Mouse (Mus musculus) intestine, postnatal 0 days (tissue): ENCODE measurements at regions not wholly inside any gene's neighbourhood (a gene's known extent, or its start where the extent isn't known, plus 50 kb on each side); places are given as distances from the start of the nearest gene placed in this dataset.

Source experiments
- ATAC-seq: fragments of 200-750 bp; cut with Nextera tagmentation; 2 replicates; pipeline ENCODE4 v1.8.0; 2017; ENCODE audit warnings: mild to moderate bottlenecking, moderate TSS enrichment, moderate library complexity
- H3K27ac ChIP-seq: fragments of 300-500 bp; sonication (generic); 2 replicates; pipeline ENCODE4 v1.5.1; 2014; ENCODE audit warnings: mild to moderate bottlenecking, low read depth, low read length, moderate library complexity
- H3K27me3 ChIP-seq: fragments of 300-500 bp; sonication (generic); replicated peaks from 2 replicates; pipeline ENCODE4 v1.6.1; 2014; ENCODE audit warnings: low read length, mixed read lengths; ENCODE audit not compliant: control insufficient read depth, insufficient read depth
- H3K36me3 ChIP-seq: fragments of 300-500 bp; sonication (generic); 2 replicates; pipeline ENCODE4 v1.6.1; 2014; ENCODE audit warnings: mild to moderate bottlenecking, moderate library complexity; ENCODE audit not compliant: control insufficient read depth, insufficient read depth
- H3K4me1 ChIP-seq: fragments of 300-500 bp; sonication (generic); replicated peaks from 2 replicates; pipeline ENCODE4 v1.6.1; 2014; ENCODE audit warnings: antibody characterized with exemption, low read length, mixed read lengths; ENCODE audit not compliant: control insufficient read depth, insufficient read depth
- H3K4me2 ChIP-seq: fragments of 300-500 bp; sonication (generic); replicated peaks from 2 replicates; pipeline ENCODE4 v1.6.1; 2014; ENCODE audit warnings: low read depth, mild to moderate bottlenecking, moderate library complexity
- H3K4me3 ChIP-seq: fragments of 300-500 bp; sonication (generic); 2 replicates; pipeline ENCODE4 v1.5.1; 2014; ENCODE audit warnings: low read depth, low read length
- H3K9ac ChIP-seq: fragments of 300-500 bp; sonication (generic); 2 replicates; pipeline ENCODE4 v1.6.1; 2014; ENCODE audit warnings: mild to moderate bottlenecking, low read depth, low read length
- H3K9me3 ChIP-seq: fragments of 300-500 bp; sonication (generic); 2 replicates; pipeline ENCODE4 v1.6.1; 2016; ENCODE audit warnings: mixed run types; ENCODE audit not compliant: control insufficient read depth
- CTCF ChIP-seq: sonication (generic); IDR thresholded peaks from 2 replicates; pipeline ENCODE4 v1.5.1; 2016; ENCODE audit warnings: low read depth, mild to moderate bottlenecking, control low read depth, antibody characterized with exemption, moderate library complexity
- WGBS: fragments of 180-500 bp; shearing (Covaris S2); extraction: QIAGEN DNeasy Blood & Tissue Kit; methylation state at CpG from one replicate; pipeline ENCODE4 v1.1.7; 2014; 5-methylcytosine and 5-hydroxymethylcytosine counted together

- Histone ChIP-seq H3K27ac (no peak overlapping the region), H3K27me3 (no peaks in the 10 kb centered on the region), H3K4me1 (no peaks in the 10 kb centered on the region; the same call in 1 of the 2 replicates), H3K4me3 (no peak overlapping the region), H3K9ac (no peak overlapping the region), H3K4me2 (no peak overlapping the region), H3K9me3 (no peaks in the 10 kb centered on the region), H3K36me3 (no peaks in the 10 kb centered on the region)
- no peak for TF ChIP-seq CTCF
- WGBS = 91% methylated on average over 5 of the region's 5 CpGs
- no peak for ATAC-seq
Measured at GRCm38 (mm10) chr1:185074001-185074400, 74.6 kb upstream of the Mark1 start.

GRCm38 (mm10) chr1:185072766-185073165 lies 73.4 kb upstream of the Mark1 start:
- no peak overlapping the region for H3K27ac ChIP-seq
- no peak overlapping the region for H3K9ac ChIP-seq
- H3K36me3 ChIP-seq = no peaks in the 10 kb centered on the region
- H3K4me1 ChIP-seq = no peaks in the 10 kb centered on the region; the same call in 1 of the 2 replicates
- no peak overlapping the region for H3K4me2 ChIP-seq
- WGBS = 85% methylated on average over 6 of the region's 6 CpGs
- no peaks in the 10 kb centered on the region for H3K27me3 ChIP-seq
- H3K4me3 ChIP-seq = no peak overlapping the region
- TF ChIP-seq CTCF = no peak
- no peak for ATAC-seq
- no peaks in the 10 kb centered on the region for H3K9me3 ChIP-seq

- H3K9me3 ChIP-seq = no peaks in the 10 kb centered on the region
- H3K4me1 ChIP-seq = no peaks in the 10 kb centered on the region; the same call in 1 of the 2 replicates
- no peak overlapping the region for H3K27ac ChIP-seq
- no peak for TF ChIP-seq CTCF
- H3K36me3 ChIP-seq = no peaks in the 10 kb centered on the region
- H3K4me3 ChIP-seq = no peak overlapping the region
- peak overlapping the region; percentile 3; the same call in 1 of the 2 replicates for H3K4me2 ChIP-seq
- WGBS = 28% methylated on average over 7 of the region's 7 CpGs
- peak; percentile 59 for ATAC-seq
- no peaks in the 10 kb centered on the region for H3K27me3 ChIP-seq
- H3K9ac ChIP-seq = no peak overlapping the region
Measured at GRCm38 (mm10) chr1:185071566-185071965, 72.2 kb upstream of the Mark1 start.

- 0 out of 2 replicates have a peak, but pooled peaks have one; percentile 31 for ATAC-seq
- H3K4me3 ChIP-seq = no peak overlapping the region
- H3K9me3 ChIP-seq = no peaks in the 10 kb centered on the region
- WGBS = 35% methylated on average over 3 of the region's 3 CpGs
- 0 out of 2 replicates have a peak overlapping the region, but pooled peaks have one; percentile 10 for H3K4me2 ChIP-seq
- H3K27ac ChIP-seq = no peak overlapping the region
- no peaks in the 10 kb centered on the region for H3K27me3 ChIP-seq
- H3K9ac ChIP-seq = no peak overlapping the region
- no peak for TF ChIP-seq CTCF
- H3K4me1 ChIP-seq = no peaks in the 10 kb centered on the region; the same call in 1 of the 2 replicates
- no peaks in the 10 kb centered on the region for H3K36me3 ChIP-seq
Measured at GRCm38 (mm10) chr1:185070853-185071149, 71.4 kb upstream of the Mark1 start.

GRCm38 (mm10) chr1:185070062-185070852 lies 70.9 kb upstream of the Mark1 start:
- peak overlapping the region; percentile 32; the same call in 1 of the 2 replicates for H3K4me2 ChIP-seq
- TF ChIP-seq CTCF = no peak
- 0 out of 2 replicates have a peak overlapping the region, but pooled peaks have one; percentile 16 for H3K27ac ChIP-seq

GRCm38 (mm10) chr1:185068136-185068535 lies 68.8 kb upstream of the Mark1 start:
- H3K36me3 ChIP-seq = no peaks in the 10 kb centered on the region
- no peak overlapping the region for H3K27ac ChIP-seq
- no peaks in the 10 kb centered on the region; the same call in 1 of the 2 replicates for H3K4me1 ChIP-seq
- no peaks in the 10 kb centered on the region for H3K27me3 ChIP-seq
- no peak for TF ChIP-seq CTCF
- no peaks in the 10 kb centered on the region for H3K9me3 ChIP-seq
- WGBS = 66% methylated on average over 6 of the region's 6 CpGs
- ATAC-seq = no peak
- no peak overlapping the region for H3K4me2 ChIP-seq
- H3K4me3 ChIP-seq = no peak overlapping the region
- H3K9ac ChIP-seq = no peak overlapping the region

More at GRCm38 (mm10) chr1:185070062-185070852, 70.9 kb upstream of the Mark1 start:
- 21% methylated on average over 10 of the region's 10 CpGs for WGBS
- Histone ChIP-seq H3K27me3 (no peaks in the 10 kb centered on the region), H3K36me3 (no peaks in the 10 kb centered on the region), H3K4me1 (no peaks in the 10 kb centered on the region; the same call in 1 of the 2 replicates), H3K9me3 (no peaks in the 10 kb centered on the region), H3K4me3 (no peak overlapping the region), H3K9ac (no peak overlapping the region)
- peak; percentile 84 for ATAC-seq
